Mouse (Mus musculus) thymus, postnatal 0 days (tissue): Measurements from ENCODE around the gene Tekt2. TPM values are rescaled to one million over a fixed set of nuclear protein-coding genes. Genes with fewer than 3 reads are reported as not detected.

Source experiments
- DNase-seq: peaks from one replicate; pipeline ENCODE4 v3.0.0-alpha.2; 2015; ENCODE audit warnings: low spot score
- polyA plus RNA-seq: library from polyadenylated mRNA; unstranded; fragments of >200 nt; fragmentation: Nextera tagmentation; extraction: Ambion mirVana; gene quantifications from 2 replicates; pipeline ENCODE4 v1.2.1, GENCODE M21; 2015

Gene Tekt2
- polyA plus RNA-seq = 2.3 and 2.4 TPM in 2 replicates

DNA sequence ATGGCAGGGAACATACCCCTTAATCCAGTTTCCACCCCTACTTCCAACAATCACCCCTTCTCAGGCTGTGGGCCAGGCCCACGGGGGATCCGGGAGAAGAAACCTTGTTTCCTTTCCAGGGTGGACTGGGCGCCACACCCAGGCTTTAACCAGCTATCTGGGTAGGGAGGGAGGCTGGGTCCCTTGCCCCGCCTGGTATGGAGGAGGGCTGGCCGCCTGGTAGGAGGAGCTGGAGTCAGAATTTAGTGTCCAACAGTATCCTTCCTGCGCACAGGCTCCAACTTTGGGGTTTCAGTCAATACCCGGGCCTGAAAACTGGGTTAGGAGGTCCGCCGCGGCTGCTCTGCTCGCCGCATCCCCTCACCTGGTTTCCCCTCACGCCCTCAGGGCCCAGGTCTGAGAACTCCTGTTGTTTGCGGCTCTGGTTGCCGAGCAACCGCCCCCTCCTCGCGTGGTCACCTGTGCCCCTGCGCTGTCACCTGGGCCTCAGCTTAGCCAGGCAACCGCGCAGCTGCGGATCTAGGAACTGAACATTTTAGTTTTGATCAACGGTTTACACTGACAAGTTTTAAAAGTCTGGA is at the start of gene Tekt2:
TSS of gene Tekt2 (minus strand) at position 408 of the 581 bp plus-strand sequence.
- no peak for DNase-seq

- DNase-seq = no peak
Measured at GRCm38 (mm10) chr4:126371497-126371896, 46.0 kb upstream of the Tekt2 start.

DNA sequence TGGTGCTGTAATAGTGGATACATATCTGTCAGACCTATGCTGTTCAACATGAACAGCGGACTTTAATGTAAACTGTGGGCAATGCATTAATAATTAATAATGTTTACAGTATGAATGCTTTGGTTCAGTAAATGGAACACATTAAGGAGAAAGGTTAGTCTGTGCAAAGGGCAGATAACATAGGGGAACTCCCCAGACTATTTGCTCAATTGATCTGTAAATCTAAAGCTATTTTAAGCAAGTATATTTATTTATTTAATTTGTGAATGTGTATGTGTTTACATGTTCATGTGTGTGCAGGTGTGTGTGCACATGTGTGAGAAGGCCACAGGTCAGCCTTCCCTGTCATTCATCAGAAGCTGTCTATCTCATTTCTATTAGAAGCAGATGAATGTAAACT is 34.6 kb upstream of the Tekt2 start:
- DNase-seq = no peak

GRCm38 (mm10) chr4:126343451-126343850 is 18.0 kb upstream of the Tekt2 start:
- DNase-seq = no peak

DNA sequence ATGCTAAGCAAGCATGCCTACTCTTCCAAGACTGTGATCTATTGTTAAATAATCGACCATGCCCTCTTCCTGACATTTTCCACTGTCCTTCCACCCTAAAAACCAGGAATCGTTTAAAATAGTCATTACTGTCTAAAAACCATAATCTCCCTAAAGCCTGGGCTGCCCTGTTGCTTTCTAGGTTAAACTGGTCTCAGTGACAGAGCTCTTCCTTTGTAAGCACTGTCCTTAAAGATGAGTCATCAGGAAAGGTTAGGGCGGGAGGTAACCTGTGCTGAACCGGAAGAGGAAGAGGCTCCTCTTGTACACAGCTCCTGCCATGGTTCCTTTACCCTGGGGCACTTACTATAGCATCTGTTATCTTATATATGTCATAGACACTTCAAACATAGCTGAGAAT is 14.0 kb upstream of the Tekt2 start:
- DNase-seq = no peak

DNA sequence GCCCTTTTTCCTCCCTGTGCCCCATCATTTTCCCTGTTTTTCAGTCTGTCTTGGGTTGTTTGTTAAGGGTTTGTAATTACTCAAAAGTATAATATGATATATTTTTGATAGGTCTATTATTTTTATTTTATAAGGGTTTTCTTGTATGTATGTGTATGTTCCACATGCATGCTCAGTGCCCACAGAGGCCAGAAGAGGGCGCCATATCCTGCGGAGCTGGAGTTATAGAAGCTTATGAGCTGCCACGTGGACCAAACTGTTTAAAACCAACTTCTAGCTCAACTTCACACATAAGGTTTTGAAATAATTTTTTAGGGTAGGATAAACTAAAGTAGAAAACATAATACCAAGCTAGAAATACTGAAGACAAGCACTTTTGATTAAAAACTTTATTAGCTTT is 6.9 kb upstream of the Tekt2 start:
- peak; percentile 17 for DNase-seq

DNA sequence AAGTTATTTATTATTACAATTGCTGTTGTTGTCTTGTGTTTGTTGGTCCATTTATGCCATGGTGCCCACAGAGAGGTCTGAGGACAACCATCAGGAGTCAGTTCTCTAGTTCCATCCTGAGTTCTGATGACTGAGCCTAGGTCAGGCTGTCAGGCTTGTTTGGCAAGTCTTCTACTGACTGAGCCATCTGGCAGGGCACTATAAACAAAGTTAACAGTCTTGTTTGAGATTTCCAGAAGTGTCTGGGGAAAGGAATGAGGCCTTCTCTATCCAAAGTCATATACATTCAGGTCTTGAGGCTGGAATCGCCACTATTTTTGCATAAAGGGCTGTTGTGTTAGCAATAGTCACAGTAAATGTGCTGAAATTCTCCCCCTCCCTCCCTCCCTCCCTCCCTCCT is 6.3 kb upstream of the Tekt2 start:
- no peak for DNase-seq

DNA sequence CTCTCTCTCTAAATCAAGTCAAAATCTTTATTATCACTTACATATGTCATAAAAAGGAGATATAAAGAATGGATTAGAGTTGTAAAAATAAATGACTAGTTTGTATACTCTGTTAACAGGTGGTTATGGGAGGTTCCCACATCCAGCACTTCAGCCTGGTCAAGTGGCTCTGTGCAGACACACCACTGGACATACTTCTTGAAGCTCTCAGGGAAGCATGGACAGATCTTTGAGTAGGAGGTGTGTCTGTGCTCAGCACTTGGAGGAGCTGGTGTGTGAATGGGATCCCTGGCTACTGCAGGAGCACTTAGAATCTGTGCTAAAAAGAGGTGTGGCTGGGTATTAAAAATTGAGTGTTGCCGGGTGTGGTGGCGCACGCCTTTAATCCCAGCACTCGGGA is 4.8 kb upstream of the Tekt2 start:
- no peak for DNase-seq

DNA sequence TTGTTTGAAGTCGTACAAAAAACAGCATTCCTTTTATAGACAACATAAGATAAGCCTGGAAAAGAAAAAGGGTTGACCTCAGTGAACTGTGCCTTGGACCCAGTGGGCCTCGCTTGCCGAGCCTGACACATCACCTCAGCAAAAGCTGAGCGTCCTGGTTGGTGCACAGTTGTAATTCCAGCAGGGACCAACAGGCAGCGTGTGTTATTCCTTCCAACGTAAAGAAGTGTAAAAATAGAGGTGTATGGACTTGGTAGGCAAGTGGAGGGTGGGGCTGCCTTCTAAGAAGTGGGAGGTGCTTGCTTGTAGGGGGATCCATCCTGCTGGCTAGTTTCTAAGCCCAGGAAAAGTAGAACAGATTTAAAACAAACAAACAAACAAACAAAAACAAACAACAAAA is 548 bp upstream of the Tekt2 start:
- DNase-seq = no peak

DNA sequence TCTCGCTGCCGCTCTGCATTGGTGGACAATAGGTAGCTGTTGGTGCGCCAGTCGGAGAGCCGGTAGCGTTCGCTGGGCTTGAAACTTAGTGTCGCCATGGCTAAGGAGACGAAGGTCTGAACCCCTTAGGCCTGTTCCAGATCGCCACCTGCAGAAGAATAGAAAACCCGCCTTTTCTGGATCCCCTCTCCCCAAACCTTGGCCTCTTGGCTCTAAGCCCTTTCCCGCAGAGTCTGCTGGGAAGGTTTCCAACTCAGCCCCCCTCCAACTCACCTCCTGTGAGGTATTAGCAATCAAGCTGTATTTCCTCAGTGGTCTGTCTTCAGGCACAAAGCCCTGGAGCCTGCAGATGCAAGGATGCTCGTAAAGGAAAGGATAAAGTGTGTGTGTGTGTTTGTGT is 627 bp downstream of the Tekt2 start:
- no peak for DNase-seq

DNA sequence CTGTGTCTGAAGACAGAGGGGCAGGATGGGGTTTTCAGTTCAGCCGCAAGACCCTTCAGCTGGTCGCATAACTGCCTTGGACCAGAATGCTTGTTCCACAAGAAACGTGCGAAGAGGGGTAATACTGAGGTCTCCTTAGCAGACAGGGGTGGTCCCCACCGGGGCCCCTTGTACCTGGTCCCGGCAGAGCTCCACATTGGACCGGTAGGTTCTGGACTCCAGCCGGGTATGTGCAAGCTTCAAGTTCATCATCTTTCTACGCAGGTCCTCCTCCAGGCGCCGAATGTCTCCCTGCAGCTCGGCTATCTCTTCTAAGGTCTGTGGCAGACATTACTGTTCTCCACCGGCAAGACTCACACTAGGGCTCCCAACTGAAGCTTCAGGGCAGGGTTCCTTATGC is 2.8 kb downstream of the Tekt2 start:
- DNase-seq = no peak

DNA sequence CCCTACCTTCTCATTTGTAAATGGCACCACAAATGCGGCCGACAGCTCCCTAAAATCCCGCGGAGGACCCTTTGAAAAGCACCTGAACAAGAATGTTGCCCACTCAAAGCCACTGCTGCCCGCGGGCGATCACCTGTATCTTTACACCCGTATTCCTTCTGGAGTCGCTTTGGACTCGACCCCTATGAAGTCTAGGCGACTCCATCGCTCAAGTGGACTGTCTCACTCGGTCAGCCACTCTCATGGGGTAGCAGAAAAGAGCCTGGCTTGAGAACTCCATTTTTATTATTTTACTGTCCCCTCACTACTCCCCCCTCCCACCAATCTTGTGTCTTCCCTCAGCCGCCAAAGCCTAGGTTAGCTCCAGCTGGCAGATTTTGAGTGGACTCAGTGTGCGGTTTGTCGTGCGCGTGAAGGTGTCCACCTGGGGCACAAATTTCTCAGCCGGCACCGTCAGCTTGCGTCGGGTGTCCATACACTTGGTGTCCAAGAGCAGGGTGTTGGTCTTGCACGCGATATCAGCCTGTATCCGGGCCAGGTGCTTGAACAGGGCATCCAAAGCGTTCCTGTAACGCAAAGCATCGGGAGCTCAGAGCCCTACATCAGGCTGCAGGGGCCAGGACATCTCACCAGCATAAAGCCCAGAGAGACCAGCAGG is 3.5 kb downstream of the Tekt2 start:
- no peak for DNase-seq

- peak; percentile 98 for DNase-seq
Measured at GRCm38 (mm10) chr4:126321111-126321853, 4.2 kb downstream of the Tekt2 start, which contains the start of gene Adprhl2. Gene Adprhl2 (minus strand): TSS chr4:126321703.

GRCm38 (mm10) chr4:126319806-126320205 is 5.7 kb downstream of the Tekt2 start:
- DNase-seq = no peak

GRCm38 (mm10) chr4:126316443-126317040 is 8.9 kb downstream of the Tekt2 start:
- DNase-seq = no peak

DNA sequence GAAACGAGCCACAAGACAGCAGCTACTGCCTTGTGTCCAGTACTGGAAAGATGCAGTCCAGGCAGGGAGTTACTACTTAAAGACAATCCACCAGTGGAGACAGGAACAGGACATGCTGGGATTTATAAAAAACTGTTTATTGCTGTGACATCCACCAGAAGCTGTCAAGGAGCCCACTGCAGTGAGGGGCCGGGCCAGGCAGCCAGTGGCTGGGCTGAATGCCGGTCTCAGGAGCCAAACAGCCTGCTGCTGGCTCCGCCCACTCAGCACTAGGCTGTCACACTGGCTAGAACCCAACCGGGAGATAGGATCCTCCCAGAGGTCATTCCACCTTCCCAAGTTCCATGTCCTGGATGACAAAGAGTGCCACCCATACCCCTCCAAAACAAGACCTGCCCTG is 9.6 kb downstream of the Tekt2 start:
- DNase-seq = no peak

- no peak for DNase-seq
Measured at GRCm38 (mm10) chr4:126314393-126314792, 11.1 kb downstream of the Tekt2 start.

- no peak for DNase-seq
Measured at GRCm38 (mm10) chr4:126313202-126313601, 12.3 kb downstream of the Tekt2 start.

DNA sequence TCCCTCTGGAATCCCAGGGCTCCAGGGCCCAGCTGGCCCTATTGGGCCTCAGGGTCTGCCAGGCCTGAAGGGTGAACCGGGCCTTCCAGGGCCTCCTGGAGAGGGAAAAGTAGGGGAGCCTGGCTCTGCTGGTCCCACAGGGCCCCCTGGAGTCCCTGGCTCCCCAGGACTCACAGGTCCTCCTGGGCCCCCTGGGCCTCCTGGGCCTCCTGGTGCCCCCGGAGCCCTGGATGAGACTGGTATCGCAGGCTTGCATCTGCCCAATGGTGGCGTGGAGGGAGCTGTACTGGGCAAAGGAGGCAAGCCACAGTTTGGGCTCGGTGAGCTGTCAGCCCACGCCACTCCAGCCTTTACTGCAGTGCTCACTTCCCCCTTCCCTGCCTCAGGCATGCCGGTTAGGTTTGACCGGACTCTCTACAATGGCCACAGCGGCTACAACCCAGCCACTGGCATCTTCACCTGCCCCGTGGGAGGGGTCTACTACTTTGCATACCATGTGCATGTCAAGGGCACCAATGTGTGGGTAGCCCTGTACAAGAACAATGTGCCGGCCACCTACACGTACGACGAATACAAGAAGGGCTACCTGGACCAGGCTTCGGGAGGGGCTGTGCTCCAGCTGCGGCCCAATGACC is 13.8 kb downstream of the Tekt2 start:
- no peak for DNase-seq

DNA sequence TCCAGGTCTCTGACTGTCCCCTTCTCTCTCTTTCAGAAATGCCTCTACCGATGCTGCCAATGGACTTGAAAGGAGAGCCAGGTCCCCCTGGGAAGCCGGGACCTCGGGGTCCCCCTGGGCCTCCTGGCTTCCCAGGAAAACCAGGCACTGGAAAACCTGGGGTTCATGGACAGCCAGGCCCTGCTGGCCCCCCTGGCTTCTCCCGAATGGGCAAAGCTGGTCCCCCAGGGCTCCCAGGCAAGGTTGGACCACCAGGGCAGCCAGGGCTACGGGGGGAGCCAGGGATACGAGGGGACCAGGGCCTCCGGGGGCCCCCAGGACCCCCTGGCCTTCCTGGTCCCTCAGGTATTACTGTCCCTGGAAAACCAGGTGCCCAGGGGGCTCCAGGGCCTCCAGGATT is 15.1 kb downstream of the Tekt2 start:
- DNase-seq = no peak

- peak; percentile 77 for DNase-seq
Measured at GRCm38 (mm10) chr4:126309922-126310309, 15.6 kb downstream of the Tekt2 start.
